Mouse (Mus musculus): ENCODE measurements at regions not wholly inside any gene's neighbourhood (a gene's known extent, or its start where the extent isn't known, plus 50 kb on each side); places are given as distances from the start of the nearest gene placed in this dataset.

DNA sequence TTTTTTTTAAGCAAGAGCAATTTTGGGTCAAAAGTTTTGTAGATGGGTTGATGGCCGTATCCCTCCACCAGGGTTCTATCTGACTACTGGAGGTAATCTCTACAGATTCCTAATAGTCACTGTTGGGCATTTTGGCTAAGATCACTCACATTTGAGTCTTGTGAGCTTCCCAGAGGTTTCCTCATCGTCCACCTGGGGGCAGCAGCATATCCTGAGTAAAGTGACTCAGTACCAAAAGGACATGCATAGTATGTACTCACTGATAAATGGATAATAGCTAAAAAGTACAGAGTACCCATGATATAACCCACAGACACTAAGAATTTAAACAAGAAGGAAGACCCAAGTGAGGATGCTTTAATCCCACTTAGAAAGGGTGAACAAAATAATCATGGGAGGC lies 1390.0 kb downstream of the Amy2a5 start:
- Histone ChIP-seq H3K36me3 (ENCODE audit: control insufficient read depth, insufficient read depth, low read length) (no peaks in the 10 kb centered on the region), H3K27me3 (ENCODE audit: control insufficient read depth, insufficient read depth, low read length) (no peaks in the 10 kb centered on the region), H3K4me3 (replicated peaks; ENCODE audit: low read depth, low read length) (no peak overlapping the region), H3K4me2 (ENCODE audit: low read length) (no peak overlapping the region), H3K27ac (replicated peaks; ENCODE audit: low read depth, low read length) (no peak overlapping the region), H3K9me3 (ENCODE audit: control insufficient read depth, low read length) (no peaks in the 10 kb centered on the region), H3K4me1 (ENCODE audit: control insufficient read depth, insufficient read depth, low read length) (no peaks in the 10 kb centered on the region), H3K9ac (replicated peaks; ENCODE audit: low read length) (no peak overlapping the region)
- DNase-seq (peak; percentile 30), ATAC-seq (ENCODE audit: low FRiP score, low TSS enrichment) (no peak)
- WGBS, result 53% methylated on average over 2 of the region's 2 CpGs

Measured in midbrain, embryonic 14.5 days (tissue).